Mouse (Mus musculus) limb, embryonic 10.5 days (tissue): ENCODE measurements at regions not wholly inside any gene's neighbourhood (a gene's known extent, or its start where the extent isn't known, plus 50 kb on each side); places are given as distances from the start of the nearest gene placed in this dataset.

Experiments used
- DNase-seq: peaks from one replicate; pipeline ENCODE4 v3.0.0-alpha.2; 2017; ENCODE audit warnings: low spot score
- H3K27ac ChIP-seq: fragments of 300-500 bp; sonication (generic); 2 replicates; pipeline ENCODE4 v1.5.1; 2016; ENCODE audit warnings: mild to moderate bottlenecking
- H3K27me3 ChIP-seq: fragments of 300-500 bp; sonication (generic); 2 replicates; pipeline ENCODE4 v1.6.1; 2016; ENCODE audit warnings: low read depth, mild to moderate bottlenecking; ENCODE audit not compliant: poor library complexity, severe bottlenecking
- H3K36me3 ChIP-seq: fragments of 300-500 bp; sonication (generic); 2 replicates; pipeline ENCODE4 v1.6.1; 2016; ENCODE audit warnings: mild to moderate bottlenecking, moderate library complexity
- H3K4me1 ChIP-seq: fragments of 300-500 bp; sonication (generic); 2 replicates; pipeline ENCODE4 v1.6.1; 2016
- H3K4me3 ChIP-seq: fragments of 300-500 bp; sonication (generic); 2 replicates; pipeline ENCODE4 v1.5.1; 2016; ENCODE audit warnings: mild to moderate bottlenecking, moderate library complexity
- H3K9me3 ChIP-seq: fragments of 300-500 bp; sonication (generic); replicated peaks from 2 replicates; pipeline ENCODE4 v1.6.1; 2016; ENCODE audit warnings: mild to moderate bottlenecking
- WGBS: fragments of 180-500 bp; shearing (Covaris S2); methylation state at CpG from one replicate; pipeline ENCODE4 v1.1.7; 2016; 5-methylcytosine and 5-hydroxymethylcytosine counted together

DNA sequence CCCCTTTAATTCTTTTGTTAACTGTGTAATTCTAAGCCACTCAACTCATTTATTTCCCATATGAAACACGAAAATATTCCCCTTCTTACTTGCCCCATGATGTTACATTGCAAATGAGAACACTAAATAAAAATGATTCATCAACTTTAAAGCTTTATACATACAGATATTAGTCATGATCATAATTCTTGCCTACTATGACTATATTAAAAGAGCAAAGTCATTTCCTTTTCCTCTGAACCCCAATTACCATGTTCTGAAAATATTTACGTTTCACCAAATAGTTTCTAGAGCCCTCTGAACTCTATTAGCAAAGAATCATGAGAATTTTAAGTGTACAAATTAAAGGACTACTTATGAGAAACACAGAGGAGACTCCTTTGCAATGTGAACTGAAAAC is 105.4 kb downstream of the Gm12728 start:
- DNase-seq, result no peak
- Histone ChIP-seq H3K36me3 (no peaks in the 10 kb centered on the region), H3K4me3 (no peak overlapping the region), H3K27ac (no peak overlapping the region), H3K27me3 (no peaks in the 10 kb centered on the region), H3K4me1 (no peaks in the 10 kb centered on the region), H3K9me3 (no peaks in the 10 kb centered on the region)
- WGBS, result 83% methylated on average over 2 of the region's 2 CpGs

DNA sequence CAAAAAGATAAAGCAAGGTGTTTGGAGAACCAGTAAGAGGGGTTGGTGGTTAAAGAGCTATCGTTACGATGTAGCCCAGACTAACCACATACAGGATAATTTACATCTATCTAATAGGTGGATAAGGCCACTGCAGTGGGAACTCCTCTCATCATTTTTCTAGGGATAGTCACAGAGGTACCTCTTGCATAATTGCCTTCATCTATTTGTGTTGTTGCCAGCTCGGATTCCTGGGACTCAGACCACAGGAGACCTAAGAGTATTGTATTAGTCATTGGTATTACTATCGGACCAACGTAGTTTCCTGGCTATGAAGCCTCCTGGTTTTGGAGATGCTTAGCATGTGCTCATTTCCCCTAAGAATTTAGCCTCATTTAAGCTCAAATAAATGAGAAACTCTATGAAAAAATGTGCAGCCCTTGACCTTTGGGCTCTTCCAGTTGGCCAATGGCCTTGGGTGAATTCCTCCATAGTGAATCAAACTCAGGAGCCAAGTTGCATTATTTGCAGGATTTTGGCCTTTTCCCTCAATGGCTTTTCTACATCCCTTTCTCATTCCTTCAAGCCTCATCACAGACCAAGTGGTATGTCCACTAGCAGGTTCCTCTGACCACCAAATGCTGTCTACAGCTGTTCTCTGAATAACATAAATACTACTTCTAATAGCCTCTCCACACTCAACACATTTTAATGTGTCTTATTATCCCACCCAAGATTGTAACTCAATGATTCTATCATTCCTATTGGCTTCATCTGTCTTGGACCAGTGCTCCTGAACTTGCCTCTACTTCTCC is 108.6 kb downstream of the Gm12728 start:
- Histone ChIP-seq H3K4me1 (peaks cover 11% of the 10 kb centered on the region), H3K27ac (no peak overlapping the region), H3K36me3 (no peaks in the 10 kb centered on the region), H3K9me3 (no peaks in the 10 kb centered on the region), H3K4me3 (no peak overlapping the region), H3K27me3 (no peaks in the 10 kb centered on the region)
- no peak for DNase-seq
- 93% methylated on average over 5 of the region's 5 CpGs for WGBS

DNA sequence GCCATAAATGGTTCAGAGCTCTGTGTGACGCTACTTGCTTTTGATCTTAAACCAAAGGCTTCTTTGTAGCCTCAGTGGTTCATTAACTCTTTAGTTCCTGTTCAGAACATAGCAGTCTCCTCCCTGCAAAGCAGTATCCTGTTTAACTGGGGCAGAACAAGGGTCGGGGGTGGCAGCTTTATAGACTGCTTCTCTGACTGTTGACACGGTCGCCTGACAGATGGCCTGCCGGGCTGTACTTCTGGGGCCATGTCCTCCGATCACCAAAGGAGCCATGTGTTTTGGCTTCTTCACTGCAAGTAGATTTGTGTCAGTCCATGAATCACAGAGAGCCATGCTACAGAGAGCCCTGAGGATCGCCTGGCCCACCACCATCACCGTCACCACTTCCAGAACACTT is 115.2 kb downstream of the Gm12728 start:
- Histone ChIP-seq H3K4me3 (no peak overlapping the region), H3K36me3 (no peaks in the 10 kb centered on the region), H3K27ac (no peak overlapping the region), H3K4me1 (peaks cover 35% of the 10 kb centered on the region), H3K27me3 (0 out of 2 replicates have a peak, but pooled peaks cover 6% of the 10 kb centered on the region), H3K9me3 (no peaks in the 10 kb centered on the region)
- WGBS, result 22% methylated on average over 8 of the region's 8 CpGs
- peak; percentile 62 for DNase-seq

DNA sequence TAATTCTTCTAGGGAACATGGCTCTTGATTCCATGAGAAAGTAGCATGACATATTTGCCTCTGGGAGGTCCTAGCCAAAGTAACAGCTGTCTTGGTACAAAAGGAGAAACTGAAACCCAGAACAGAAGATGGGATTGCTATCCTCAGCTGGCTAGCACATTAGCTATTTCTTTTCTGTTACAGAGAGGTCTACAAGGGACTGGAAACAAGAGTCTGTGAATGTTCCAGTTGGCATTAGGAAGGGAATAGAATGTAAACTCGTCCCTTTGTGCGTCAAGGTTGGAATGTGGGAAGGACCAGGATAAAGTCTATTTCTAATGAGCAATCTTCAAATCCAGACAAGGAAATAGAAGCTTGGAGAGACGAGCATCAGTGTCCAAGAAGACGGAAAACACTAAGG is 116.7 kb downstream of the Gm12728 start:
- Histone ChIP-seq H3K9me3 (no peaks in the 10 kb centered on the region), H3K27me3 (0 out of 2 replicates have a peak, but pooled peaks cover 6% of the 10 kb centered on the region)
- 93% methylated on average over 4 of the region's 4 CpGs for WGBS

DNA sequence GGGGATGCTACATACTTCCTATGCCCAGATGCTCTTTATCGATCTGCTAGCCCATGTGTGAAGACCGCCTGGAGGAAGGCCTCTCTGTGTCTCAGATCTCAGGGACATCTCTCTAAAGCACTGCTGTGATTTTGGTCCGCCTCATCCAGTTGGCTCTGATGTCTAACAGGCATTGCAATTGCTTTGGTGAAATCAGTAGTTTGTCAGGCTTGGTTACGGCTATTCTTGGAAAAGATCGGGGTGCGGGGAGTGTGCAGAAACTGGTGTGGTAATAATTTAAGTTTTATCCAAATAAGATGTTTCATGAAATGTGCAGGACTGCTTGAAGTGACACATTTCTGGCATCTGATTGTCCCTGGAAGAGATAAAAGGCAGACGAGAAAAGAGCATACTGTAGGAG is 117.9 kb downstream of the Gm12728 start:
- Histone ChIP-seq H3K27me3 (0 out of 2 replicates have a peak, but pooled peaks cover 6% of the 10 kb centered on the region), H3K36me3 (no peaks in the 10 kb centered on the region), H3K9me3 (no peaks in the 10 kb centered on the region), H3K4me1 (peaks cover 47% of the 10 kb centered on the region), H3K4me3 (no peak overlapping the region), H3K27ac (no peak overlapping the region)
- 89% methylated on average over 7 of the region's 7 CpGs for WGBS
- DNase-seq, result no peak

More for the DNA sequence above, 116.7 kb downstream of the Gm12728 start:
- H3K27ac ChIP-seq, result no peak overlapping the region
- H3K4me3 ChIP-seq, result no peak overlapping the region
- peaks cover 40% of the 10 kb centered on the region for H3K4me1 ChIP-seq
- no peak for DNase-seq
- no peaks in the 10 kb centered on the region for H3K36me3 ChIP-seq

DNA sequence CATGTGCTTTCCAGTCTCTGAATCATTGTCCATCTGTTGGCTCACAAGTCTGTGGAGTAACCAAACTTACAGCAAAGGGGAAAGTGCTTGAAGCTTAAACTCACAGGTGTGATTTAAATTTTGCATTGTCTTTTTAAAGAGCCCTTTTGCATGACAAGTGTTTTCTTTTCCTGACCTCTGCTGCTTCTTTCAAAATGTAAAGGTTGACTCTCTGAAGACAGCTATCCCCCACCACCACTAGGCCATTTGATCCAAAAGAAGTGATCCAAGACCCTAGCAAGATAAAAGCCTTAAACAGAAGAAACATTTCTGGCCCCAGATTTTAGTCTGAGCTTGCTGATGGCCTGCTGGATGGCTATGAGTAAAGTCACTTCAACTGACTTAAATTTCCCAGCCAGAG is 118.6 kb downstream of the Gm12728 start:
- DNase-seq, result no peak
- Histone ChIP-seq H3K27ac (no peak overlapping the region), H3K4me1 (peaks cover 41% of the 10 kb centered on the region), H3K9me3 (no peaks in the 10 kb centered on the region), H3K36me3 (no peaks in the 10 kb centered on the region), H3K27me3 (0 out of 2 replicates have a peak, but pooled peaks cover 6% of the 10 kb centered on the region), H3K4me3 (no peak overlapping the region)

DNA sequence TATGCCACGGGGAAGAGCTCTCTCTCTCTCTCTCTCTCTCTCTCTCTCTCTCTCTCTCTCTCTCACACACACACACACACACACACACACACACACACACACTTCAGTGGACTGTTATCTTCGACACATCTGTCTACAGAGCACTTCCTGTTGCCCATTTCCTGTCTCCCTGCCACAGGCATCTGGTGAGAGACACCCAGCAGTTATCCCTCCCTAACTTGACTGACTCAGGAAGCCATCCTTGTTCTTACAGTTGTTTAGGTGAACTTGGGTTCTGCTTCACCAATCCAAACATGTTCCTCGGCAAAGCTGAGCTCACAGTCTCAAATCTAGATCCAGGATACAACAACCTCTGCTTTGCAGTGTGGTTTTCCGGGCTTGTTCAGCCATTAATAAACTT is 119.6 kb downstream of the Gm12728 start:
- no peak for DNase-seq
- Histone ChIP-seq H3K27me3 (0 out of 2 replicates have a peak, but pooled peaks cover 6% of the 10 kb centered on the region), H3K4me1 (peaks cover 33% of the 10 kb centered on the region), H3K4me3 (no peak overlapping the region), H3K36me3 (no peaks in the 10 kb centered on the region), H3K27ac (no peak overlapping the region), H3K9me3 (no peaks in the 10 kb centered on the region)
- WGBS, result 71% methylated on average over 4 of the region's 4 CpGs

DNA sequence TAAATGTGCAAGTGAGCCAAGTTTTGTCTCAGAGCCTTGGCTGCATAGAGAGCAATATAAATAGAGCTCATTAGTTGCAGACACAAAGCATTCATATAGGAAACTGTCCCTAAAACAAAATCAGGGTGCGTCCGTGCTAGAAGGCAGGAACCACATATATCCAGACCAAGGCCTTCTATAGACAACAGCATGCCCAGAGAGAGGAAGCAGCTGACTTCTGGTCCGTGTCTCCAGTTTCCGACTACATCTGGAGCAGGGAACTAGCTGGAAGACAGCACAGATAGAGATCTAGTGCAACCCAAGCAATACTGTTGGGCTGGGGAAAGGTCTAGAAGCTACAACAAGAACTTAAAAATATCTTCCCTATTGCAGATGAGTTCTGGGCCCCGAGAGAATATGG is 121.0 kb downstream of the Gm12728 start:
- H3K9me3 ChIP-seq, result no peaks in the 10 kb centered on the region
- H3K27me3 ChIP-seq, result 0 out of 2 replicates have a peak, but pooled peaks cover 6% of the 10 kb centered on the region
- H3K4me3 ChIP-seq, result no peak overlapping the region
- DNase-seq, result no peak
- no peak overlapping the region for H3K27ac ChIP-seq
- no peaks in the 10 kb centered on the region for H3K36me3 ChIP-seq
- H3K4me1 ChIP-seq, result peaks cover 24% of the 10 kb centered on the region
- 89% methylated on average over 5 of the region's 5 CpGs for WGBS

DNA sequence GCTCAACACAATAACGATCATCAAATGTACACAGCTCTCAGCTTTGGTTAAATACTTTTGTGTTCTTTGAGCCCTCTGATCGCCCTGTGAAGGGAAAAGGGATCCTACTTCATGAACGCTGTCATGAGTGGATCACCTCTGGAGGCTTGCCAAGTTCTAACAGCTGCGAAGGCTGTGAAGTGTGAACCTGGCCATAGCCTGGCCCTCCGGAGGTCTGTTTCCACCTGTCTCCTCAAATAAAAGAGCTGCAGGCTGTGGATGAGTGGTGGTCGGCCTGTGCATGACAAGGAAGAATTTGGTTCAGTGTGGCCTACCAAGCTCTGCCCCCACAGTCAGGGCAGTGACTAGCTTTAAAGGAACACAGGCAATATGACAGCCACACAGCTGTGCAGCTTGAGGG is 122.0 kb downstream of the Gm12728 start:
- Histone ChIP-seq H3K27ac (peak overlapping the region; percentile 37; the same call in 1 of the 2 replicates), H3K9me3 (no peaks in the 10 kb centered on the region), H3K4me3 (no peak overlapping the region), H3K4me1 (peaks cover 24% of the 10 kb centered on the region), H3K36me3 (no peaks in the 10 kb centered on the region), H3K27me3 (0 out of 2 replicates have a peak, but pooled peaks cover 6% of the 10 kb centered on the region)
- DNase-seq, result no peak
- WGBS, result 91% methylated on average over 6 of the region's 6 CpGs

DNA sequence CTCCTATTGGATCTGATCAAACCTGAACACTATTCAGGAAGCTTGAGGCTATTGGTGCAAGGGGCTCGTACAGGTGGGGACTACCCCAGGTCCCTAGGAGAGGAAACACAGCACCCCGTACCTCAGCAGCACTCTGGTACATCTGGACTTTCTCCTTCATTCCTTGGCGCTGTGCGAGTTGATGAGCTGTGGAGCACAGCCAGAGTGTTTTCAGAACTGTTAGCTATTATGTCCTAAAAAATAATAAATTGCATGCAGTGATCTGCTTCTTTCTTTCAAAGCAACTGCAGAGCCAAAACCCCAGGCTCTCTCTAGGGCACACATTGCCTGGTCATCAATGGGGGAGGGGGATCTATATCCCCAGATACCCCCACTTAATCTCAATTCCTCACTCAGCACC is 122.6 kb downstream of the Gm12728 start:
- Histone ChIP-seq H3K4me3 (no peak overlapping the region), H3K9me3 (no peaks in the 10 kb centered on the region), H3K27ac (0 out of 2 replicates have a peak overlapping the region, but pooled peaks have one; percentile 37), H3K27me3 (0 out of 2 replicates have a peak, but pooled peaks cover 4% of the 10 kb centered on the region), H3K4me1 (peaks cover 24% of the 10 kb centered on the region), H3K36me3 (no peaks in the 10 kb centered on the region)
- 70% methylated on average over 4 of the region's 4 CpGs for WGBS
- DNase-seq, result no peak

DNA sequence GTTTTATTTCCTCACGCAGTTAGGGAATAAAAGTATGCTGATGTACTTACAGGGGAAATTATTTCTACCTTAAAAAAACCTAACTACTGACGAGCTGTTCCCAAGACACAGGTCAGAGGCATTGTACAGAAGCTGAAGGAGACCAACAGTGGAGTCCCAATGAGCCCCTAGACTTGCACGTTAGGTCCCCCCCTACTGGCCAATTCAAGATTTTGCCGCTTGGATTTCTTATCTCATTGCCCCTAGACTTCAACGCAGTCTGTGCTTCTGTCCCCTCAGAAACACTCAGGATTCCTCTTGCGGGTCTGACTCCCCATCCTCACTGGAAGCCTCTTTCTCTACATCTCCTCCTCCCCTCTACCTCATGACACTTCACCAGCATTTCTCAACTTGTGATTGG is 125.3 kb downstream of the Gm12728 start:
- H3K27ac ChIP-seq, result no peak overlapping the region
- H3K4me1 ChIP-seq, result peaks cover 17% of the 10 kb centered on the region
- no peaks in the 10 kb centered on the region for H3K9me3 ChIP-seq
- no peaks in the 10 kb centered on the region for H3K27me3 ChIP-seq
- no peaks in the 10 kb centered on the region for H3K36me3 ChIP-seq
- no peak overlapping the region for H3K4me3 ChIP-seq
- 48% methylated on average over 6 of the region's 6 CpGs for WGBS
- DNase-seq, result no peak

DNA sequence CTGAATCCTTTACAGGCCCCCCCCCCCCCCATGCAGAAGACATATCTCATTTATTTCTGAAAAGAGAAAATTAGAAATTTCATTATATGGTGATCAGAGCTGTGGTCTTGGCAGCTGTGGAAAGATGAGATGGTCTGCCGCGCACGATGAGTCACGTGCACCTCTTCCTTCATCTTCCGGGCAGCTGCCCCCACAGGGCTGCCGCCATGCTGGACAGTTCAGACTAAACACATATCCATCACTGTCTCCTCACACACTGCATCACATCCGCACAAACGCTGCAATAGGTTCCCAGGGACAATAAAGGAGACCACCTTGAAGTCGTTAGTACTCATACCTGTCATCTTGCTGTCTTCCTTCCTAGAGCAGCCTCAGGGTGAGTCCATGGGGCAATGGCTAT is 126.6 kb downstream of the Gm12728 start:
- 76% methylated on average over 9 of the region's 9 CpGs for WGBS
- no peak overlapping the region for H3K4me3 ChIP-seq
- no peak overlapping the region for H3K27ac ChIP-seq
- H3K4me1 ChIP-seq, result peaks cover 12% of the 10 kb centered on the region
- H3K9me3 ChIP-seq, result no peaks in the 10 kb centered on the region
- no peaks in the 10 kb centered on the region for H3K27me3 ChIP-seq
- DNase-seq, result no peak
- H3K36me3 ChIP-seq, result no peaks in the 10 kb centered on the region

DNA sequence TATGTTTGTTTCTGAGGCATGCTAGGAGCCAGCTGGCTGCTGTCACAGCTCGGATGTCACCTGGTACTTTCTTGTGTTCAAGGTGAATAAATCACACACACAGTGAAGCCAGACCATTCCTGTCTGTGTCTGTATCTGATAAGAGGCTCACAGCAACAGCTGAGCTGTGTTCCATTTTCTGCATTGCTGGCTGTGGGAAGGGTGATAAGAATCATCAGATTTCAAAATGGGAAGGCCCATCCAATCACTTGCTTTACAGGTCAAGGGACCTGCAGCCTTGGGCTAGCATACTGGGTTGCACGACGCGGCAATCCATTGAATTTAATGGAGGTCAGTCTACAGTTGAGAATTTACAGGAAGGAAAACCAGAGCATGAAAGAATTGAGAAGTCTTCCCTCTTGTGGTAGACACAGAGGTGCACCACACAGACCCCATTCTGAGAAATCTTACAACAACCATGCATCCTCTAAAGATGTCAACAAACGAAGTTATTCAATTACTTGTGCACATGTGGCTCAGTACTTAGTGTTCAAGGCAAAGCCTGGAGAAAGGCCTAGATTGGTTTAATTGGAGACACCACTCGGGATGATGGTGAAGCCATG is 135.2 kb downstream of the Gm12728 start:
- no peaks in the 10 kb centered on the region for H3K36me3 ChIP-seq
- WGBS, result 79% methylated on average over 6 of the region's 6 CpGs
- no peak for DNase-seq
- H3K9me3 ChIP-seq, result no peaks in the 10 kb centered on the region
- H3K4me3 ChIP-seq, result no peak overlapping the region
- H3K27me3 ChIP-seq, result no peaks in the 10 kb centered on the region
- no peaks in the 10 kb centered on the region for H3K4me1 ChIP-seq
- H3K27ac ChIP-seq, result no peak overlapping the region
